Mouse (Mus musculus) neural tube, embryonic 15.5 days (tissue): Measurements from ENCODE around the gene Plekhg5. TPM values are rescaled to one million over a fixed set of nuclear protein-coding genes. Genes with fewer than 3 reads are reported as not detected.

Experiments
- ATAC-seq: fragments of 200-750 bp; cut with Nextera tagmentation; 2 replicates; pipeline ENCODE4 v1.8.0; 2017; ENCODE audit warnings: mild to moderate bottlenecking, moderate TSS enrichment, moderate library complexity; ENCODE audit not compliant: low FRiP score
- H3K27ac ChIP-seq: fragments of 300-500 bp; sonication (generic); replicated peaks from 2 replicates; pipeline ENCODE4 v1.5.1; 2015; ENCODE audit warnings: mild to moderate bottlenecking, inconsistent platforms
- H3K27me3 ChIP-seq: fragments of 300-500 bp; sonication (generic); replicated peaks from 2 replicates; pipeline ENCODE4 v1.6.1; 2015; ENCODE audit warnings: inconsistent platforms
- H3K36me3 ChIP-seq: fragments of 300-500 bp; sonication (generic); 2 replicates; pipeline ENCODE4 v1.6.1; 2015; ENCODE audit warnings: inconsistent platforms
- H3K4me1 ChIP-seq: fragments of 300-500 bp; sonication (generic); 2 replicates; pipeline ENCODE4 v1.6.1; 2015; ENCODE audit warnings: inconsistent platforms
- H3K4me2 ChIP-seq: fragments of 300-500 bp; sonication (generic); 2 replicates; pipeline ENCODE4 v1.6.1; 2015; ENCODE audit warnings: inconsistent platforms, mild to moderate bottlenecking, moderate library complexity
- H3K4me3 ChIP-seq: fragments of 300-500 bp; sonication (generic); replicated peaks from 2 replicates; pipeline ENCODE4 v1.5.1; 2015; ENCODE audit warnings: mild to moderate bottlenecking, inconsistent platforms
- H3K9ac ChIP-seq: fragments of 300-500 bp; sonication (generic); replicated peaks from 2 replicates; pipeline ENCODE4 v1.6.1; 2015; ENCODE audit warnings: mild to moderate bottlenecking, inconsistent platforms
- H3K9me3 ChIP-seq: fragments of 300-500 bp; sonication (generic); replicated peaks from 2 replicates; pipeline ENCODE4 v1.6.1; 2016; ENCODE audit warnings: inconsistent platforms
- WGBS: fragments of 180-500 bp; shearing (Covaris S2); methylation state at CpG from one replicate; pipeline ENCODE4 v1.1.7; 2015; ENCODE audit warnings: mixed read lengths; 5-methylcytosine and 5-hydroxymethylcytosine counted together
- polyA plus RNA-seq: library from polyadenylated mRNA; unstranded; fragments of >200 nt; fragmentation: Nextera tagmentation; extraction: Ambion mirVana; gene quantifications from 2 replicates; pipeline ENCODE4 v1.2.1, GENCODE M21; 2015

The Plekhg5 gene
- polyA plus RNA-seq, 1 experiment from 2014 or later = 13.6 TPM

GRCm38 (mm10) chr4:152072655-152073054 lies 357 bp downstream of the Plekhg5 start:
- Histone ChIP-seq H3K9ac (no peak overlapping the region), H3K4me2 (no peak overlapping the region), H3K4me3 (no peak overlapping the region), H3K9me3 (no peaks in the 10 kb centered on the region), H3K27me3 (no peaks in the 10 kb centered on the region), H3K36me3 (no peaks in the 10 kb centered on the region), H3K27ac (no peak overlapping the region), H3K4me1 (peaks cover 18% of the 10 kb centered on the region)
- no peak for ATAC-seq
- WGBS = 63% methylated on average over 10 of the region's 10 CpGs

- WGBS = 86% methylated on average over 6 of the region's 6 CpGs
- no peak for ATAC-seq
- H3K9ac ChIP-seq = no peak overlapping the region
- no peak overlapping the region for H3K27ac ChIP-seq
- no peaks in the 10 kb centered on the region for H3K36me3 ChIP-seq
- peaks cover 18% of the 10 kb centered on the region for H3K4me1 ChIP-seq
- H3K4me2 ChIP-seq = no peak overlapping the region
- no peak overlapping the region for H3K4me3 ChIP-seq
- no peaks in the 10 kb centered on the region for H3K27me3 ChIP-seq
- H3K9me3 ChIP-seq = no peaks in the 10 kb centered on the region
These were observed 1.4 kb downstream of the Plekhg5 start for GRCm38 (mm10) chr4:152073715-152074114.

- Histone ChIP-seq H3K4me2 (no peak overlapping the region), H3K9me3 (no peaks in the 10 kb centered on the region), H3K36me3 (no peaks in the 10 kb centered on the region), H3K4me1 (peaks cover 18% of the 10 kb centered on the region), H3K9ac (no peak overlapping the region), H3K27me3 (no peaks in the 10 kb centered on the region), H3K4me3 (no peak overlapping the region), H3K27ac (no peak overlapping the region)
- WGBS = 83% methylated on average over 9 of the region's 9 CpGs
- no peak for ATAC-seq
These were observed 2.2 kb downstream of the Plekhg5 start for GRCm38 (mm10) chr4:152074548-152074947.

- no peak overlapping the region for H3K4me3 ChIP-seq
- no peaks in the 10 kb centered on the region for H3K27me3 ChIP-seq
- H3K4me2 ChIP-seq = no peak overlapping the region
- no peak for ATAC-seq
- WGBS = 91% methylated on average over 9 of the region's 9 CpGs
- no peak overlapping the region for H3K9ac ChIP-seq
- H3K36me3 ChIP-seq = no peaks in the 10 kb centered on the region
- peaks cover 14% of the 10 kb centered on the region for H3K4me1 ChIP-seq
- no peaks in the 10 kb centered on the region for H3K9me3 ChIP-seq
- no peak overlapping the region for H3K27ac ChIP-seq
These were observed 4.9 kb downstream of the Plekhg5 start for GRCm38 (mm10) chr4:152077191-152077590.

GRCm38 (mm10) chr4:152078105-152078530 lies 5.8 kb downstream of the Plekhg5 start:
- Histone ChIP-seq H3K9ac (no peak overlapping the region), H3K4me1 (peaks cover 7% of the 10 kb centered on the region; the same call in 1 of the 2 replicates), H3K4me3 (no peak overlapping the region), H3K9me3 (no peaks in the 10 kb centered on the region), H3K27ac (no peak overlapping the region), H3K27me3 (no peaks in the 10 kb centered on the region), H3K36me3 (no peaks in the 10 kb centered on the region), H3K4me2 (no peak overlapping the region)
- 95% methylated on average over 10 of the region's 10 CpGs for WGBS
- no peak for ATAC-seq

GRCm38 (mm10) chr4:152079261-152079660 lies 7.0 kb downstream of the Plekhg5 start:
- no peaks in the 10 kb centered on the region for H3K27me3 ChIP-seq
- no peaks in the 10 kb centered on the region for H3K9me3 ChIP-seq
- 96% methylated on average over 3 of the region's 3 CpGs for WGBS
- no peak overlapping the region for H3K4me2 ChIP-seq
- H3K4me1 ChIP-seq = no peaks in the 10 kb centered on the region
- H3K36me3 ChIP-seq = no peaks in the 10 kb centered on the region
- no peak overlapping the region for H3K4me3 ChIP-seq
- ATAC-seq = no peak
- no peak overlapping the region for H3K27ac ChIP-seq
- H3K9ac ChIP-seq = no peak overlapping the region

GRCm38 (mm10) chr4:152079931-152080330 lies 7.6 kb downstream of the Plekhg5 start:
- 0 out of 2 replicates have a peak, but pooled peaks cover under 1% of the 10 kb centered on the region for H3K27me3 ChIP-seq
- no peak overlapping the region for H3K4me2 ChIP-seq
- H3K36me3 ChIP-seq = no peaks in the 10 kb centered on the region
- ATAC-seq = no peak
- H3K9ac ChIP-seq = no peak overlapping the region
- 69% methylated on average over 7 of the region's 7 CpGs for WGBS
- no peak overlapping the region for H3K4me3 ChIP-seq
- H3K4me1 ChIP-seq = no peaks in the 10 kb centered on the region
- no peak overlapping the region for H3K27ac ChIP-seq
- no peaks in the 10 kb centered on the region for H3K9me3 ChIP-seq

GRCm38 (mm10) chr4:152083611-152084220 lies 11.4 kb downstream of the Plekhg5 start:
- H3K9ac ChIP-seq = no peak overlapping the region
- no peak overlapping the region for H3K4me2 ChIP-seq
- H3K9me3 ChIP-seq = no peaks in the 10 kb centered on the region
- no peak for ATAC-seq
- no peak overlapping the region for H3K4me3 ChIP-seq
- H3K27me3 ChIP-seq = peaks cover 6% of the 10 kb centered on the region; the same call in 1 of the 2 replicates
- WGBS = 71% methylated on average over 7 of the region's 7 CpGs
- H3K36me3 ChIP-seq = no peaks in the 10 kb centered on the region
- H3K4me1 ChIP-seq = peaks cover 26% of the 10 kb centered on the region
- H3K27ac ChIP-seq = no peak overlapping the region

GRCm38 (mm10) chr4:152084616-152085015 lies 12.3 kb downstream of the Plekhg5 start:
- Histone ChIP-seq H3K9ac (no peak overlapping the region), H3K36me3 (no peaks in the 10 kb centered on the region), H3K27ac (no peak overlapping the region), H3K9me3 (no peaks in the 10 kb centered on the region), H3K4me2 (no peak overlapping the region), H3K27me3 (peaks cover 6% of the 10 kb centered on the region; the same call in 1 of the 2 replicates), H3K4me3 (no peak overlapping the region), H3K4me1 (peaks cover 30% of the 10 kb centered on the region)
- ATAC-seq = no peak
- WGBS = 86% methylated on average over 7 of the region's 7 CpGs

- peaks cover 30% of the 10 kb centered on the region for H3K4me1 ChIP-seq
- no peaks in the 10 kb centered on the region for H3K36me3 ChIP-seq
- WGBS = under 1% methylated on average over 61 of the region's 92 CpGs
These were observed 14.4 kb downstream of the Plekhg5 start for GRCm38 (mm10) chr4:152086505-152087210.

GRCm38 (mm10) chr4:152087211-152088081 lies 15.1 kb downstream of the Plekhg5 start:
- peaks cover 6% of the 10 kb centered on the region; the same call in 1 of the 2 replicates for H3K27me3 ChIP-seq
- peak overlapping the region; percentile 70 for H3K4me3 ChIP-seq
- peak overlapping the region; percentile 86 for H3K9ac ChIP-seq
- no peaks in the 10 kb centered on the region for H3K9me3 ChIP-seq
- H3K4me1 ChIP-seq = peaks cover 30% of the 10 kb centered on the region
- 0 out of 2 replicates have a peak, but pooled peaks have one; percentile 26 for ATAC-seq
- 4% methylated on average over 12 of the region's 12 CpGs for WGBS
- H3K27ac ChIP-seq = peak overlapping the region; percentile 41
- no peaks in the 10 kb centered on the region for H3K36me3 ChIP-seq
- H3K4me2 ChIP-seq = peak overlapping the region; percentile 91

More at GRCm38 (mm10) chr4:152086505-152087210, 14.4 kb downstream of the Plekhg5 start:
- Histone ChIP-seq H3K27ac (peak overlapping the region; percentile 41; the same call in 1 of the 2 replicates), H3K4me2 (peak overlapping the region; percentile 91), H3K27me3 (peaks cover 6% of the 10 kb centered on the region; the same call in 1 of the 2 replicates), H3K4me3 (peak overlapping the region; percentile 70), H3K9ac (peak overlapping the region; percentile 86), H3K9me3 (no peaks in the 10 kb centered on the region)
- ATAC-seq = peak; percentile 74
